Mouse (Mus musculus) neutrophil, adult 5-6 weeks (primary cell): Measurements from ENCODE around the gene Traf6. TPM values are rescaled to one million over a fixed set of nuclear protein-coding genes. Genes with fewer than 3 reads are reported as not detected.
A peak's percentile ranks its signal among the peaks of the same experiment; 100 is the strongest.

Experiments
- ATAC-seq: fragments of 151-379, 151-347 bp; 2 replicates; pipeline ENCODE4 v1.8.0; 2017; ENCODE audit warnings: mild to moderate bottlenecking, moderate TSS enrichment; ENCODE audit not compliant: insufficient number of reproducible peaks, poor library complexity, low FRiP score, severe bottlenecking; ENCODE audit errors: extremely low read depth
- total RNA-seq: library from RNA; stranded (forward); fragments of 200-1000 nt; gene quantifications from 2 replicates; pipeline ENCODE4 v1.2.3, GENCODE M21; 2017

The Traf6 gene
- total RNA-seq, 1 experiment from 2014 or later: 26.2 TPM

- no peak for ATAC-seq
These were observed 12.1 kb downstream of the Traf6 start for GRCm38 (mm10) chr2:101690252-101690827.

GRCm38 (mm10) chr2:101693043-101693442 is 14.8 kb downstream of the Traf6 start:
- no peak for ATAC-seq

- ATAC-seq: no peak
These were observed 15.5 kb downstream of the Traf6 start for GRCm38 (mm10) chr2:101693577-101694215.

GRCm38 (mm10) chr2:101695584-101695983 is 17.4 kb downstream of the Traf6 start:
- no peak for ATAC-seq

- ATAC-seq: no peak
These were observed 21.1 kb downstream of the Traf6 start for GRCm38 (mm10) chr2:101699284-101699683.

- no peak for ATAC-seq
These were observed 27.8 kb downstream of the Traf6 start for GRCm38 (mm10) chr2:101705941-101706485.

- no peak for ATAC-seq
These were observed 33.4 kb downstream of the Traf6 start for GRCm38 (mm10) chr2:101711608-101712007.

GRCm38 (mm10) chr2:101715650-101716323 is 37.6 kb downstream of the Traf6 start:
- peak; percentile 64; the same call in 1 of the 2 replicates for ATAC-seq

- ATAC-seq: no peak
These were observed 38.9 kb downstream of the Traf6 start for GRCm38 (mm10) chr2:101717162-101717561.

- no peak for ATAC-seq
These were observed 43.6 kb downstream of the Traf6 start for GRCm38 (mm10) chr2:101721835-101722234.

GRCm38 (mm10) chr2:101722370-101723332 is 44.4 kb downstream of the Traf6 start:
- no peak for ATAC-seq

GRCm38 (mm10) chr2:101723333-101723881 is 45.2 kb downstream of the Traf6 start:
- no peak for ATAC-seq

- no peak for ATAC-seq
These were observed 49.6 kb downstream of the Traf6 start for GRCm38 (mm10) chr2:101727787-101728186.

GRCm38 (mm10) chr2:101729472-101729871 is 51.2 kb downstream of the Traf6 start:
- no peak for ATAC-seq

GRCm38 (mm10) chr2:101730972-101731371 is 52.7 kb downstream of the Traf6 start:
- no peak for ATAC-seq

- ATAC-seq: peak; percentile 98
These were observed 54.6 kb downstream of the Traf6 start for GRCm38 (mm10) chr2:101732777-101733210.

GRCm38 (mm10) chr2:101733564-101733963 is 55.3 kb downstream of the Traf6 start:
- ATAC-seq: no peak

GRCm38 (mm10) chr2:101739914-101740313 is 61.7 kb downstream of the Traf6 start:
- no peak for ATAC-seq

- no peak for ATAC-seq
These were observed 63.4 kb downstream of the Traf6 start for GRCm38 (mm10) chr2:101741653-101742052.
